7 mouse cellular contexts compared by ENCODE assay signal in genomic region chr11:60701611-60702010, GRCm38 (mm10). TPM values are rescaled to one million over a fixed set of nuclear protein-coding genes. Genes with fewer than 3 reads are reported as not detected.
A peak's percentile ranks its signal among the peaks of the same experiment; 100 is the strongest.
DNase-seq lines count a peak whose midpoint lies in the region; ATAC-seq and TF ChIP-seq lines count a peak whose summit lies in the region.

No protein-coding gene starts in this region.

- no peak overlapping the region for H3K27ac ChIP-seq in kidney, embryonic 16.5 days (ENCODE audit: low read length)
- no peak overlapping the region for H3K27ac ChIP-seq in kidney, embryonic 14.5 days (ENCODE audit: low read depth, low read length)
- no peak overlapping the region for H3K27ac ChIP-seq in hindbrain, embryonic 15.5 days (replicated peaks)
- H3K27ac ChIP-seq in intestine, postnatal 0 days (ENCODE audit: low read depth, low read length), result no peak overlapping the region

- H3K4me3 ChIP-seq in kidney, embryonic 16.5 days (ENCODE audit: low read length), result no peak overlapping the region
- no peak overlapping the region for H3K4me3 ChIP-seq in kidney, embryonic 14.5 days (ENCODE audit: low read length)
- no peak overlapping the region for H3K4me3 ChIP-seq in hindbrain, embryonic 15.5 days
- no peak overlapping the region for H3K4me3 ChIP-seq in intestine, postnatal 0 days (ENCODE audit: low read depth, low read length)

- peak; percentile 20 for DNase-seq in brain, adult 2 months (ENCODE audit: low read depth, low spot score)
- DNase-seq in cerebellum, adult 11-12 months, result peak; percentile 62
- DNase-seq in thymus, postnatal 0 days (ENCODE audit: low spot score), result no peak

- H3K9ac ChIP-seq in kidney, embryonic 16.5 days (replicated peaks; ENCODE audit: low read length), result no peak overlapping the region
- H3K9ac ChIP-seq in kidney, embryonic 14.5 days (ENCODE audit: low read depth, low read length), result no peak overlapping the region
- no peak overlapping the region for H3K9ac ChIP-seq in hindbrain, embryonic 15.5 days
- no peak overlapping the region for H3K9ac ChIP-seq in intestine, postnatal 0 days (ENCODE audit: low read depth, low read length)

- no peak for TF ChIP-seq CTCF in intestine, postnatal 0 days (IDR thresholded peaks at IDR 0.05; ENCODE audit: low read depth)

- ATAC-seq in kidney, embryonic 16.5 days (ENCODE audit: low FRiP score, low TSS enrichment), result no peak
- ATAC-seq in kidney, embryonic 14.5 days (ENCODE audit: low FRiP score, low TSS enrichment), result no peak
- ATAC-seq in hindbrain, embryonic 15.5 days (ENCODE audit: low FRiP score, low read depth), result no peak
- ATAC-seq in intestine, postnatal 0 days, result no peak

- H3K4me1 ChIP-seq in kidney, embryonic 16.5 days (ENCODE audit: insufficient read depth, low read length), result peaks cover 26% of the 10 kb centered on the region
- H3K4me1 ChIP-seq in kidney, embryonic 14.5 days (ENCODE audit: control insufficient read depth, insufficient read depth, low read length), result peaks cover 23% of the 10 kb centered on the region
- H3K4me1 ChIP-seq in hindbrain, embryonic 15.5 days (replicated peaks), result peaks cover 60% of the 10 kb centered on the region
- peaks cover 10% of the 10 kb centered on the region for H3K4me1 ChIP-seq in intestine, postnatal 0 days (replicated peaks; ENCODE audit: control insufficient read depth, insufficient read depth, low read length)

- H3K36me3 ChIP-seq in kidney, embryonic 16.5 days (ENCODE audit: insufficient read depth, low read length), result peaks cover 13% of the 10 kb centered on the region
- peaks cover 27% of the 10 kb centered on the region for H3K36me3 ChIP-seq in kidney, embryonic 14.5 days (ENCODE audit: control insufficient read depth, insufficient read depth, low read length)
- H3K36me3 ChIP-seq in hindbrain, embryonic 15.5 days, result peaks cover 12% of the 10 kb centered on the region
- peaks cover 22% of the 10 kb centered on the region for H3K36me3 ChIP-seq in intestine, postnatal 0 days (ENCODE audit: control insufficient read depth, insufficient read depth)

- 78% methylated on average over 2 of the region's 4 CpGs for whole genome bisulfite sequencing in kidney, embryonic 16.5 days
- 83% methylated on average over 3 of the region's 4 CpGs for WGBS in kidney, embryonic 14.5 days
- 88% methylated on average over 2 of the region's 4 CpGs for WGBS in hindbrain, embryonic 15.5 days
- WGBS in intestine, postnatal 0 days, result 89% methylated on average over 2 of the region's 4 CpGs

- H3K4me2 ChIP-seq in kidney, embryonic 16.5 days (replicated peaks; ENCODE audit: low read depth, low read length), result 0 out of 2 replicates have a peak overlapping the region, but pooled peaks have one; percentile 14
- no peak overlapping the region for H3K4me2 ChIP-seq in kidney, embryonic 14.5 days (replicated peaks; ENCODE audit: low read depth, low read length)
- H3K4me2 ChIP-seq in hindbrain, embryonic 15.5 days, result peak overlapping the region; percentile 32; the same call in 1 of the 2 replicates
- H3K4me2 ChIP-seq in intestine, postnatal 0 days (replicated peaks; ENCODE audit: low read depth), result no peak overlapping the region

- H3K27me3 ChIP-seq in kidney, embryonic 16.5 days (ENCODE audit: insufficient read depth, low read length), result no peaks in the 10 kb centered on the region
- no peaks in the 10 kb centered on the region for H3K27me3 ChIP-seq in kidney, embryonic 14.5 days (ENCODE audit: control insufficient read depth, insufficient read depth, low read length)
- H3K27me3 ChIP-seq in hindbrain, embryonic 15.5 days, result no peaks in the 10 kb centered on the region
- no peaks in the 10 kb centered on the region for H3K27me3 ChIP-seq in intestine, postnatal 0 days (replicated peaks; ENCODE audit: control insufficient read depth, insufficient read depth, low read length)

- no peaks in the 10 kb centered on the region for H3K9me3 ChIP-seq in kidney, embryonic 16.5 days (ENCODE audit: low read length)
- no peaks in the 10 kb centered on the region for H3K9me3 ChIP-seq in kidney, embryonic 14.5 days (ENCODE audit: control insufficient read depth, low read length)
- no peaks in the 10 kb centered on the region for H3K9me3 ChIP-seq in hindbrain, embryonic 15.5 days
- no peaks in the 10 kb centered on the region for H3K9me3 ChIP-seq in intestine, postnatal 0 days (ENCODE audit: control insufficient read depth)

RNA-seq across cellular contexts. Expression of gene Llgl1, which starts 2.1 kb away (rescaled TPM):
- polyA plus RNA-seq in kidney, embryonic 16.5 days (2015; fragmentation: Nextera tagmentation; extraction: Ambion mirVana), result 61.7 and 63.6 TPM in 2 replicates
- polyA plus RNA-seq in kidney, embryonic 14.5 days (2014; fragmentation: Nextera tagmentation; extraction: Ambion mirVana), result 40.8 and 69.0 TPM in 2 replicates
- 51.7 and 53.2 TPM in 2 replicates for polyA plus RNA-seq in hindbrain, embryonic 15.5 days (2015; fragmentation: Nextera tagmentation; extraction: Ambion mirVana)
- polyA plus RNA-seq in intestine, postnatal 0 days (2015; fragmentation: Nextera tagmentation; extraction: Ambion mirVana), result 8.6 and 9.1 TPM in 2 replicates
- 27.0 and 29.0 TPM in 2 replicates for polyA plus RNA-seq in thymus, postnatal 0 days (2015; fragmentation: Nextera tagmentation; extraction: Ambion mirVana)

RNA-seq across cellular contexts. Expression of gene Flii, which starts 25.5 kb away (rescaled TPM):
- 93.7 and 94.3 TPM in 2 replicates for polyA plus RNA-seq in kidney, embryonic 16.5 days (2015; fragmentation: Nextera tagmentation; extraction: Ambion mirVana)
- 46.8 and 71.9 TPM in 2 replicates for polyA plus RNA-seq in kidney, embryonic 14.5 days (2014; fragmentation: Nextera tagmentation; extraction: Ambion mirVana)
- 72.7 and 77.5 TPM in 2 replicates for polyA plus RNA-seq in hindbrain, embryonic 15.5 days (2015; fragmentation: Nextera tagmentation; extraction: Ambion mirVana)
- 47.4 and 48.9 TPM in 2 replicates for polyA plus RNA-seq in intestine, postnatal 0 days (2015; fragmentation: Nextera tagmentation; extraction: Ambion mirVana)
- polyA plus RNA-seq in thymus, postnatal 0 days (2015; fragmentation: Nextera tagmentation; extraction: Ambion mirVana), result 72.6 and 78.7 TPM in 2 replicates

RNA-seq across cellular contexts. Expression of gene Mief2, which starts 26.6 kb away (rescaled TPM):
- 16.2 and 17.2 TPM in 2 replicates for polyA plus RNA-seq in kidney, embryonic 16.5 days (2015; fragmentation: Nextera tagmentation; extraction: Ambion mirVana)
- 9.8 and 17.0 TPM in 2 replicates for polyA plus RNA-seq in kidney, embryonic 14.5 days (2014; fragmentation: Nextera tagmentation; extraction: Ambion mirVana)
- polyA plus RNA-seq in hindbrain, embryonic 15.5 days (2015; fragmentation: Nextera tagmentation; extraction: Ambion mirVana), result 24.7 and 27.0 TPM in 2 replicates
- polyA plus RNA-seq in intestine, postnatal 0 days (2015; fragmentation: Nextera tagmentation; extraction: Ambion mirVana), result 7.3 and 8.3 TPM in 2 replicates
- polyA plus RNA-seq in thymus, postnatal 0 days (2015; fragmentation: Nextera tagmentation; extraction: Ambion mirVana), result 10.3 and 11.0 TPM in 2 replicates

Comparison
In these comparisons a context has a peak if more than half of its experiments do, and no peak if none do; other contexts are left out.
1. H3K4me2 ChIP-seq: peak in kidney, embryonic 16.5 days (single experiment) and hindbrain, embryonic 15.5 days (single experiment); none in kidney, embryonic 14.5 days (single experiment) and intestine, postnatal 0 days (single experiment).